ENCODE assay signal across 12 mouse cellular contexts in genomic region chr17:29020444-29020843, GRCm38 (mm10). TPM values are rescaled to one million over a fixed set of nuclear protein-coding genes. Genes with fewer than 3 reads are reported as not detected.
DNase-seq lines count a peak whose midpoint lies in the region; ATAC-seq and TF ChIP-seq lines count a peak whose summit lies in the region.
"Had no signal": no experiment of that assay in that cellular context is flagged by ENCODE, and none has a peak within 500 bp of the region (broad histone marks: within the 10 kb centered on the region; RNA-seq: fewer than 3 reads in every experiment).

No protein-coding gene starts in this region.

- intact Hi-C loops in gastrocnemius, adult 2 months (cut with DNase I): loop anchor here (5.0 kb wide), 1 partner anchor 33 kb away; no protein-coding TSS in a partner anchor

- TF ChIP-seq POLR2A in bone marrow, adult 2 months (IDR thresholded peaks at IDR 0.05; ENCODE audit: borderline replicate concordance, control insufficient read depth, low read depth, low read length): no peak

- no peak overlapping the region for H3K4me3 ChIP-seq in gastrocnemius, adult 2 months
- no peak overlapping the region for H3K4me3 ChIP-seq in kidney, embryonic 14.5 days (ENCODE audit: low read length)
- H3K4me3 ChIP-seq in bone marrow, adult 2 months (replicated peaks; ENCODE audit: control insufficient read depth, low read depth, low read length): no peak overlapping the region
- no peak overlapping the region for H3K4me3 ChIP-seq in forebrain, embryonic 11.5 days (ENCODE audit: low read depth, low read length)
- H3K4me3 ChIP-seq: embryonic facial prominence, embryonic 10.5 days; forebrain, embryonic 13.5 days; liver, embryonic 15.5 days had no signal

- no peak overlapping the region for H3K4me2 ChIP-seq in kidney, embryonic 14.5 days (replicated peaks; ENCODE audit: low read depth, low read length)
- H3K4me2 ChIP-seq in forebrain, embryonic 11.5 days (ENCODE audit: low read depth, low read length, severe bottlenecking): no peak overlapping the region
- H3K4me2 ChIP-seq: forebrain, embryonic 13.5 days; liver, embryonic 15.5 days had no signal

- DNase-seq in gastrocnemius, adult 2 months: peak; percentile 42
- no peak for DNase-seq in gastrocnemius, adult 8-10 months (ENCODE audit: low spot score in 2 of 2)
- DNase-seq in kidney, postnatal 36 days: peak; percentile 36 to 42
- peak; percentile 72 for DNase-seq in 3T3-L1 (ENCODE audit: low read depth, low spot score)
- no peak for DNase-seq in forebrain, embryonic 11.5 days (ENCODE audit: low spot score)
- no peak for DNase-seq in right cerebral cortex, postnatal 25 days
- DNase-seq: thymus, postnatal 36 days had no signal

- H3K36me3 ChIP-seq in kidney, embryonic 14.5 days (ENCODE audit: control insufficient read depth, insufficient read depth, low read length): no peaks in the 10 kb centered on the region
- H3K36me3 ChIP-seq in forebrain, embryonic 11.5 days (ENCODE audit: control insufficient read depth, insufficient read depth, low read length): no peaks in the 10 kb centered on the region
- H3K36me3 ChIP-seq: embryonic facial prominence, embryonic 10.5 days; liver, embryonic 15.5 days had no signal

- H3K27ac ChIP-seq in gastrocnemius, adult 2 months: no peak overlapping the region
- no peak overlapping the region for H3K27ac ChIP-seq in kidney, embryonic 14.5 days (ENCODE audit: low read depth, low read length)
- H3K27ac ChIP-seq in bone marrow, adult 2 months (ENCODE audit: control insufficient read depth, insufficient read depth, low read depth, low read length, poor library complexity): no peak overlapping the region
- H3K27ac ChIP-seq in forebrain, embryonic 11.5 days (ENCODE audit: low read depth, low read length): no peak overlapping the region
- H3K27ac ChIP-seq: embryonic facial prominence, embryonic 10.5 days; forebrain, embryonic 13.5 days; liver, embryonic 15.5 days had no signal

- no peak overlapping the region for H3K9ac ChIP-seq in kidney, embryonic 14.5 days (ENCODE audit: low read depth, low read length)
- H3K9ac ChIP-seq in forebrain, embryonic 11.5 days (ENCODE audit: low read length): no peak overlapping the region
- H3K9ac ChIP-seq: forebrain, embryonic 13.5 days; liver, embryonic 15.5 days had no signal

- peak; percentile 58 for TF ChIP-seq CTCF in gastrocnemius, adult 2 months (IDR thresholded peaks at IDR 0.05)
- TF ChIP-seq CTCF in bone marrow, adult 2 months (IDR thresholded peaks at IDR 0.05; ENCODE audit: control insufficient read depth, insufficient read depth, low read length): peak; percentile 32; the same call in 1 of the 2 replicates

- no peak for ATAC-seq in kidney, embryonic 14.5 days (ENCODE audit: low FRiP score, low TSS enrichment)
- no peak for ATAC-seq in forebrain, embryonic 11.5 days (replicated peaks; ENCODE audit: low FRiP score)
- ATAC-seq: forebrain, embryonic 13.5 days had no signal

- H3K9me3 ChIP-seq in kidney, embryonic 14.5 days (ENCODE audit: control insufficient read depth, low read length): no peaks in the 10 kb centered on the region
- H3K9me3 ChIP-seq in forebrain, embryonic 11.5 days (ENCODE audit: control insufficient read depth, low read length): no peaks in the 10 kb centered on the region
- H3K9me3 ChIP-seq: embryonic facial prominence, embryonic 10.5 days; forebrain, embryonic 13.5 days; liver, embryonic 15.5 days had no signal

- H3K27me3 ChIP-seq in kidney, embryonic 14.5 days (ENCODE audit: control insufficient read depth, insufficient read depth, low read length): no peaks in the 10 kb centered on the region
- H3K27me3 ChIP-seq in forebrain, embryonic 11.5 days (ENCODE audit: control insufficient read depth, insufficient read depth, low read length): no peaks in the 10 kb centered on the region
- H3K27me3 ChIP-seq: liver, embryonic 15.5 days had no signal

- no peaks in the 10 kb centered on the region; the same call in 1 of the 2 replicates for H3K4me1 ChIP-seq in kidney, embryonic 14.5 days (ENCODE audit: control insufficient read depth, insufficient read depth, low read length)
- H3K4me1 ChIP-seq in bone marrow, adult 2 months (ENCODE audit: control insufficient read depth, insufficient read depth, low read length): peaks cover 6% of the 10 kb centered on the region
- no peaks in the 10 kb centered on the region for H3K4me1 ChIP-seq in forebrain, embryonic 11.5 days (replicated peaks; ENCODE audit: control insufficient read depth, insufficient read depth, low read length)

RNA-seq across cellular contexts. Expression of gene Srsf3, which starts 12.0 kb away (rescaled TPM):
- 10 to 100 TPM; 38.8 to 55.6 TPM for total RNA-seq in gastrocnemius, adult 2 months (2021)
- total RNA-seq in gastrocnemius, adult 8-10 months (2022): 10 to 100 TPM; 29.4 to 43.1 (median 37.1) TPM
- polyA plus RNA-seq in kidney, embryonic 14.5 days (2014; fragmentation: Nextera tagmentation; extraction: Ambion mirVana): 691 and 760 TPM in 2 replicates
- polyA plus RNA-seq in bone marrow, adult 2 months (2011; ENCODE audit: insufficient read depth, insufficient read length, low replicate concordance, missing spikeins): 212 and 214 TPM in 2 replicates
- 823 and 865 TPM in 2 replicates for polyA plus RNA-seq in forebrain, embryonic 11.5 days (2014; fragmentation: Nextera tagmentation; extraction: Ambion mirVana)

RNA-seq across cellular contexts. Expression of gene Stk38, which starts 12.6 kb away (rescaled TPM):
- 10 to 100 TPM; 26.9 to 29.2 TPM for total RNA-seq in gastrocnemius, adult 2 months (2021)
- total RNA-seq in gastrocnemius, adult 8-10 months (2022): 10 to 100 TPM; 19.5 to 22.5 (median 19.8) TPM
- polyA plus RNA-seq in kidney, embryonic 14.5 days (2014; fragmentation: Nextera tagmentation; extraction: Ambion mirVana): 65.5 and 101 TPM in 2 replicates
- polyA plus RNA-seq in bone marrow, adult 2 months (2011; ENCODE audit: insufficient read depth, insufficient read length, low replicate concordance, missing spikeins): 139 and 214 TPM in 2 replicates
- 134 and 143 TPM in 2 replicates for polyA plus RNA-seq in forebrain, embryonic 11.5 days (2014; fragmentation: Nextera tagmentation; extraction: Ambion mirVana)

Comparison
In these comparisons a context has a peak if more than half of its experiments do, and no peak if none do; other contexts are left out.
1. DNase-seq: peak in gastrocnemius, adult 2 months (single experiment), kidney, postnatal 36 days (2 of 2) and 3T3-L1 (single experiment); none in gastrocnemius, adult 8-10 months (0 of 2), forebrain, embryonic 11.5 days (single experiment) and right cerebral cortex, postnatal 25 days (single experiment).